Mouse (Mus musculus) brain, embryonic 14.5 days (tissue): ENCODE data around the gene Snd1.

Experiments used
- CTCF ChIP-seq: fragments of 200-500 bp; IDR thresholded peaks from 2 replicates; pipeline ENCODE4 v1.5.1; 2012; ENCODE audit warnings: inconsistent platforms, mild to moderate bottlenecking, moderate library complexity, borderline replicate concordance; ENCODE audit not compliant: insufficient read depth, insufficient read length; ENCODE audit errors: extremely low read depth
- POLR2A ChIP-seq: fragments of 200-500 bp; IDR thresholded peaks from 2 replicates; pipeline ENCODE4 v1.6.1; 2012; ENCODE audit warnings: mild to moderate bottlenecking, inconsistent platforms, borderline replicate concordance; ENCODE audit not compliant: poor library complexity, insufficient read depth, insufficient read length, severe bottlenecking; ENCODE audit errors: extremely low read depth

DNA sequence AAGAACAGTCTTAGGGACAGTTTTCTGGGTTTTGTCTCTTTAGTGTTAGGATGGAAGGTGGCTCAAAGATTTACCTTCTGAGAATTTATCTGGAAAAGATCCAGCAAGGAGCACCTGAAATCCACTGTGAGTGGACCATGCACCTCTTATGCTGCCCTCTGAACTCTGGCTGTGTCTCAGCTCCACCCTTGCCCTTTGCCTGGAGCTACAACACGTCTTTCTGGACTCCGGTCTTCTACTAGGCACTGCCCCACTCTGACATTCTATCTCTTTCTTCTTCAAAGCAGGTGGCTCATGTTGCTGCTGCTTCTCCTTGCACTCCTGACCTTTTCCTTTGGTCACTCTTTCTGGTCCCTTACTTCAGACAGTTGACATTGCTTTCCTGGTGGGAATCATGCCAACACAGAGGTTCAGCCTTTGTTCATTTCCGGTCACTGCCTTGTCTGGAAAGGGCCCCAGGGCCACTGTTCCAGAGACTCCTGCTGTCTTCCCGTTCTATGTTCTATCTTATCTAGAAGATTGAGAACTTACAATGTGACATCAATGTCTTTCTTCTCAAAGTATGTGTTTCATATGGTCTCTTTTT is 4.8 kb upstream of the Snd1 start:
- TF ChIP-seq CTCF (no peak), POLR2A (no peak)
